Mouse (Mus musculus) heart, embryonic 14.5 days (tissue): ENCODE results near the gene Tomm7. TPM values are rescaled to one million over a fixed set of nuclear protein-coding genes. Genes with fewer than 3 reads are reported as not detected.
"Not testable (repeated sequence)": the region's sequence is repeated elsewhere in the genome, so short reads cannot be mapped to it uniquely, and the experiment has no call there.

ENCODE experiments used
- ATAC-seq: fragments of 200-750 bp; cut with Nextera tagmentation; 2 replicates; pipeline ENCODE4 v1.8.0; 2017; ENCODE audit warnings: low read depth, moderate TSS enrichment; ENCODE audit not compliant: insufficient number of reproducible peaks, insufficient read depth, low FRiP score
- H3K27ac ChIP-seq, 2 experiments: fragments of 200-500 bp in 1 of 2; fragments of 300-500 bp in 1 of 2; sonication (generic) in 1 of 2; replicated peaks in 1 of 2; 2 replicates each; pipeline ENCODE4 v1.5.1; 2012 to 2014; ENCODE audit warnings: low read depth in 2 of 2, low read length in 2 of 2, control low read depth in 1 of 2, mild to moderate bottlenecking in 1 of 2, mixed read lengths in 1 of 2; ENCODE audit not compliant: control insufficient read depth in 1 of 2, insufficient read depth in 1 of 2
- H3K27me3 ChIP-seq: fragments of 300-500 bp; sonication (generic); 2 replicates; pipeline ENCODE4 v1.6.1; 2014; ENCODE audit warnings: mild to moderate bottlenecking, low read length, control low read depth; ENCODE audit not compliant: control insufficient read depth, insufficient read depth
- H3K36me3 ChIP-seq: fragments of 300-500 bp; sonication (generic); 2 replicates; pipeline ENCODE4 v1.6.1; 2014; ENCODE audit warnings: mild to moderate bottlenecking, control low read depth, low read length, mixed read lengths; ENCODE audit not compliant: control insufficient read depth, insufficient read depth
- H3K4me1 ChIP-seq, 2 experiments: fragments of 200-500 bp in 1 of 2; fragments of 300-500 bp in 1 of 2; sonication (generic) in 1 of 2; 2 replicates each; pipeline ENCODE4 v1.6.1; 2012 to 2014; ENCODE audit warnings: low read length in 2 of 2, control low read depth in 1 of 2, mixed read lengths in 1 of 2; ENCODE audit not compliant: control insufficient read depth in 2 of 2, insufficient read depth in 2 of 2
- H3K4me2 ChIP-seq: fragments of 300-500 bp; sonication (generic); 2 replicates; pipeline ENCODE4 v1.6.1; 2014; ENCODE audit warnings: mild to moderate bottlenecking, low read length
- H3K4me3 ChIP-seq, 2 experiments: fragments of 200-500 bp in 1 of 2; fragments of 300-500 bp in 1 of 2; sonication (generic) in 1 of 2; 2 replicates each; pipeline ENCODE4 v1.5.1; 2012 to 2014; ENCODE audit warnings: low read length in 2 of 2, mild to moderate bottlenecking in 2 of 2, control low read depth in 1 of 2, low read depth in 1 of 2, moderate library complexity in 1 of 2; ENCODE audit not compliant: control insufficient read depth in 1 of 2, insufficient read depth in 1 of 2
- H3K9ac ChIP-seq: fragments of 300-500 bp; sonication (generic); 2 replicates; pipeline ENCODE4 v1.6.1; 2014; ENCODE audit warnings: mild to moderate bottlenecking, low read length
- H3K9me3 ChIP-seq: fragments of 300-500 bp; sonication (generic); 2 replicates; pipeline ENCODE4 v1.6.1; 2016; ENCODE audit warnings: low read length, control low read depth; ENCODE audit not compliant: control insufficient read depth
- WGBS: fragments of 180-500 bp; shearing (Covaris S2); extraction: QIAGEN DNeasy Blood & Tissue Kit; methylation state at CpG from one replicate; pipeline ENCODE4 v1.1.7; 2014; 5-methylcytosine and 5-hydroxymethylcytosine counted together
- polyA plus RNA-seq: library from polyadenylated mRNA; unstranded; fragments of >200 nt; fragmentation: Nextera tagmentation; extraction: Ambion mirVana; gene quantifications from 2 replicates; pipeline ENCODE4 v1.2.1, GENCODE M21; 2014

The Tomm7 gene
- polyA plus RNA-seq, 1 experiment from 2014 or later: 120 TPM

DNA sequence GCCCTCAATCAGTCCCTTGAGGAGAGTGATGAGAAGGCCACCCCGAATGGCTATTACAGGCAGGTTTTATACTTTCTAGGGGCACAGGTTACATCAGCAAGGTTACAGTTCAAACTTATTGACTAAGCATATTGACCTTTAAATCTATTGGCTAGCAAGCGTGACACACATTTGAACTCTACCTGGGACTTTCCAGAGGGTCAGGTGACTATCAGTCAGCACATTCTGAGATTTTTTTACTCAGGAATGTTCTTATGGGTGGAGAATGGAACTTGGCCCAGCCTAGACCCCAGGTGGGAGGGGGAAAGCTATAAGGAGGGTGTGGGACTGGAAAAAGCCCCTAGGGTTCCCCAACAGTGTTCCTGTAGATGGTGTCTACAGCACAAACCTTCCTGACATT lies 27.4 kb upstream of the Tomm7 start:
- not testable (repeated sequence) for ATAC-seq, H3K9ac ChIP-seq, H3K9me3 ChIP-seq, H3K27ac ChIP-seq, H3K4me2 ChIP-seq, H3K36me3 ChIP-seq, H3K27me3 ChIP-seq, H3K4me3 ChIP-seq
- 83% methylated on average over 2 of the region's 2 CpGs for WGBS
- H3K4me1 ChIP-seq: peaks cover 19 to 20% of the 10 kb centered on the region in 2 experiments

DNA sequence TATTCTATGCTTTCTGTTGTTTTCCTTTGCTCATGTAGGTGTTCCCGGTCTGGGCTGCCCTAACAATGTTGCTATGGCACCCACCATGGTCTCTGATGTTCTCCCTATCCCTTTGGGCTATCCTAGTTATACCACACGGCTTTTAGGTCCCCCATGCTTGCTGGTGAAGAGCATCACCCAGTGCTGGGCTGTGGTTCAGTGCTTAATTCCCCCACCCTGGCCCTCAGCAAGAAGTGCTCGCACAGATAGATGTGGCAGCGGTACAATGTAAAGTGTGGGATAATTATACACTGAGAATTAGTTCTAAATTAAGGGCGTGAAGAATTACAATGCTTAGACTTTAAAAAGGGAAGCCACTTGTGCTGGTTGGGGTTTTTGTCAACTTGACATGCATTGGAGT lies 22.0 kb upstream of the Tomm7 start:
- no peak overlapping the region for H3K9ac ChIP-seq
- WGBS: 77% methylated on average over 5 of the region's 5 CpGs
- no peaks in the 10 kb centered on the region for H3K27me3 ChIP-seq
- no peak for ATAC-seq
- H3K4me2 ChIP-seq: no peak overlapping the region
- no peaks in the 10 kb centered on the region for H3K9me3 ChIP-seq
- no peak overlapping the region for H3K27ac ChIP-seq
- no peak overlapping the region for H3K4me3 ChIP-seq
- no peaks in the 10 kb centered on the region for H3K36me3 ChIP-seq
- H3K4me1 ChIP-seq: peaks cover 13 to 20% of the 10 kb centered on the region in 2 experiments

DNA sequence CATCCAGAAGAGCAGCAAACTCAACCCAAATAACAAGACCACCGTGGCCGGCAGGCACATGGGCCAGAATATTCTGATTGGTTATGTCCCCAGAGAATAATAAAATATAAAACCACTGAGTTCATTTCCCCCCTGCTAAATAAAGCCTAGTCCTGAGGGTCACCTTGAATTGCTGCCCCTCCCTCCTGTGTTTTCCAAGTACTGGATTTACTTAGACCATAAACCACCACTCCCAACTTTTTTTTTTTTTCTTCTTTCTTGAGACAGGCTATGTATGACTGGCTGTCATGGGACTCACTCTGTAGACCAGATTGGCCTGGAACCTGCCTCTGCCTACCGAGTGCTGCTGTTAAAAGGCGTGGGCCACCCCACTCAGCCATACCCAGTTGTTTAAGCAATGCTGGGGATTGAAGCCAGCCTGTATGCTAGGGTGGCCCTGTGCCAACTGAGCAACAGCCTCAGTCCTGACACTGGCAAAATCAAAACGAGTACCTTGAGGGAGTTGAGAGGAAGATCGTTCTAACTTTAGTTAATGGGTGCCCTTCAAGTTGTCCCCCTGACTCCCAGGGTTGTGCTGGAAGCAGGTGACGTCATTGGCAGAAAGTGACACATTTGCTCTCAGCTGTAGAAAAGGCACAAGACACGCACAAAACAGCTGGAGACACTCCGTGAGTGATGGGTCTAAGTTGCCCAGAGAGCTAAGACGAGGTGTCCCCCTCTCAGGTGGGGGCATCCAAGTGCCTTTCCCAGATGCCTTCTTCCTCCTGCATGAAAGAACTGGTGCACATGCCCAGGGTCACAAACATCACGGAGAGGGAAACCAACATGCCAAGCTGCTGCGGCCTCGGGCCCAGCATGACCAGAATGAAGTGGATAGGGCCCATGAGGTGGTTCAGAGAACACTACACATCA lies 20.3 kb upstream of the Tomm7 start:
- Histone ChIP-seq H3K9ac (no peak overlapping the region), H3K27ac (peak overlapping the region in 1 of 2 experiments; percentile 61; a peak in 1 of 4 replicates), H3K4me1 (peaks cover 13 to 20% of the 10 kb centered on the region in 2 experiments), H3K9me3 (no peaks in the 10 kb centered on the region), H3K27me3 (no peaks in the 10 kb centered on the region), H3K4me2 (no peak overlapping the region), H3K4me3 (no peak overlapping the region), H3K36me3 (peaks cover 3% of the 10 kb centered on the region; the same call in 1 of the 2 replicates)
- 75% methylated on average over 13 of the region's 13 CpGs for WGBS
- ATAC-seq: 0 out of 2 replicates have a peak, but pooled peaks have one; percentile 38

DNA sequence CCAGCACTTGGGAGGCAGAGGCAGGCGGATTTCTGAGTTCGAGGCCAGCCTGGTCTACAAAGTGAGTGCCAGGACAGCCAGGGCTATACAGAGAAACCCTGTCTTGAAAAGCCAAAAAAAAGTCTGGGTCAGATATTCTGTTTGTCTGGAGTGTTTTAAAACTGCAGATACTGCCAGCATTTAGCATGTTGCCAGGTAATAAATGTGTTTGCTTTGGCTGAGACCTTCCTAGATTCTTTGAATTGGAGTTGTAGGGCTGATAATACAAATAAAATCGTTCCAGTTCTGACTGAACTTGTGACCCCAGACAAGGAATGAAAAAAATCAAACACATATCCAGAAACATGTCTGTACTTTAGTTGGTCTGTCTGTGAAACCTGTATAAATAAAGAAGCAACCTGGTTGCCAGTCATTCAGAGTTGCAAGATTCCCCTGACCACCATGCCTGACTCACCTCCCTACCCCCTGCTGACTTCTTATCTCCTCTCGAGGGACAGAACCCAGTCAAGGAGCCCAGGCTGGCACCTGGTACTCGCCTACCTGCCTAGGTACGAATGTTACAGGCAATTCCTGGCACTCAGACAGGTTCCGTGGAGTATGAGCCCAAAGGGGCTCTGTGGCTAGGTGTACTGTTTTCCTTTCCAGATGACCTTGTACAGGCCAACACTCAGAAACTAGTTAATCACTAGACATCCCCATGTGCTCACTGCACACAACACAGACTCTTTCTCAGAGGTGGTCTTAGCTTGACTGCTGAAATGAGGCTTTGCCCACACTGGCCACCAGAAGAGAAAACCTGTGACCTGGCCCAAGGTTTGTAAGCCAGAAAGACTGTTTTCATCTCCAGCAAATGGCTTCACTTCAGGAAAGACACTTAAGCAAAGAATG lies 19.4 kb upstream of the Tomm7 start:
- Histone ChIP-seq H3K27me3 (no peaks in the 10 kb centered on the region), H3K9ac (no peak overlapping the region), H3K36me3 (peaks cover 7% of the 10 kb centered on the region; the same call in 1 of the 2 replicates), H3K27ac (peak overlapping the region; percentile 35 to 61; a peak in 3 of 4 replicates), H3K4me1 (peaks cover 13 to 20% of the 10 kb centered on the region in 2 experiments), H3K9me3 (no peaks in the 10 kb centered on the region), H3K4me3 (no peak overlapping the region), H3K4me2 (no peak overlapping the region)
- 70% methylated on average over 7 of the region's 7 CpGs for WGBS
- ATAC-seq: no peak

DNA sequence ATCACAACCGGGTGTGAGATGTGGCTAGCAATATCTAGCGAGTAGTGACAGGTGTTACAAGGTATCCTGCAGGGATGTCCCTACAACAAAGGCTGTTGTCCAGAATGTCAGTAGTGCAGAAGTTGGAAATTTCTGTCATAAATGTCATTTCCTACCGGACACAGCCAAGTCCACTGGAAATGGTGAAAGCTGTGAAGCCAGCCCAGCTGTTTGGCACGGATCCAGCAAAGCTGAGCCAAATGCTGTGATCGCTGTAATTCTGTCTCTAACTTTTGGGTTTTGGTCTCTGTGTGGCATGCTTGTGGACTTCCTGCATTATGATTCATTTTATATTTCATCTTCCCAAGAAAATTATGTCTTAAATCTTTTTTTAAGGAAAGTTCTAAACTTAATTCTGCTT lies 18.3 kb upstream of the Tomm7 start:
- Histone ChIP-seq H3K9me3 (no peaks in the 10 kb centered on the region), H3K27ac (no peak overlapping the region; a peak in 1 of 4 replicates), H3K4me2 (no peak overlapping the region), H3K36me3 (peaks cover 17% of the 10 kb centered on the region), H3K4me3 (no peak overlapping the region), H3K4me1 (peaks cover 13 to 20% of the 10 kb centered on the region in 2 experiments), H3K27me3 (no peaks in the 10 kb centered on the region), H3K9ac (no peak overlapping the region)
- 64% methylated on average over 5 of the region's 5 CpGs for WGBS
- no peak for ATAC-seq

DNA sequence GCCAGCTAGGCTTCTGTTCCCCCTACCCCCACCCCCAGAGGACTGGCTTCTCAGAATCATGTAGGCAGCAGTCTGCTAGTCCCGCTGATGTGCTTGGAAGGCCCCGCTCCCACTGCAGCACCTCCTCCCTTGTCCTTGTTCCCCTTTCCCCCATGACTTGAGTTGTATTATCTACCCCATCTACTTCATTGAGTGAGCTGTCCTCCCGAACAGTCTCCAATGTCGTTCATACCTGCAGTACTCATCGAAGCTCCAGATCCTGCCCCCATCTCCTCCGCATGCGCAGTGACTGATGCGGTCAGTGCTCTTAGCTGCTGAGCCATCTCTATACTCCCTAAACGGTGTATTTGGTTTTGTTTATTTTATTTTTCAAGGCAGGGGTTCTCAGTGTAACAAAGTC lies 17.8 kb upstream of the Tomm7 start:
- H3K36me3 ChIP-seq: peaks cover 23% of the 10 kb centered on the region
- no peaks in the 10 kb centered on the region for H3K27me3 ChIP-seq
- 88% methylated on average over 9 of the region's 9 CpGs for WGBS
- H3K27ac ChIP-seq: no peak overlapping the region
- no peak overlapping the region for H3K4me3 ChIP-seq
- no peak overlapping the region for H3K4me2 ChIP-seq
- ATAC-seq: no peak
- no peaks in the 10 kb centered on the region for H3K9me3 ChIP-seq
- no peak overlapping the region for H3K9ac ChIP-seq
- H3K4me1 ChIP-seq: peaks cover 13 to 20% of the 10 kb centered on the region in 2 experiments

DNA sequence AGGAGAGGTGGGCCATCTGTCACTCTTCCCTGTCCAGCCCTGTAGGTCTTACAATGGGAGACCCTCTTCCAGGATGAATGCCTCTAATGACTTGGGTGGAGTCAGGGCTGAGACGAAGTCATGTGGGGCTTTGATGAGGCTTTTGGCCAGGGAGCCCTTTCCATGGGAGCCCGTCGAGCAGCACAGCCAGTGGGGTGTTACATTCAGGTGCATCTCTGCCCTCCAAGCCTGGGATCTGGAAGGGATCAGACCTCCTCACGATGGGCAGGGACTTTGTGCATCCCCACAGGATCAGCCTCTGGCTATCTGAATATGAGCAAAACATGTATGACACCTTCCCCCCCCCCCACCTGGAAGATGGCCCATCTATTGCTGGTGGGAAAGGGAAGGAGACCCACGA lies 15.9 kb upstream of the Tomm7 start:
- no peak overlapping the region for H3K4me2 ChIP-seq
- 81% methylated on average over 5 of the region's 5 CpGs for WGBS
- peaks cover 41% of the 10 kb centered on the region for H3K36me3 ChIP-seq
- H3K27me3 ChIP-seq: no peaks in the 10 kb centered on the region
- H3K4me1 ChIP-seq: peaks cover 13 to 20% of the 10 kb centered on the region in 2 experiments
- H3K9me3 ChIP-seq: no peaks in the 10 kb centered on the region
- no peak overlapping the region for H3K4me3 ChIP-seq
- no peak overlapping the region for H3K27ac ChIP-seq
- H3K9ac ChIP-seq: no peak overlapping the region
- no peak for ATAC-seq
